Mouse (Mus musculus): ENCODE data around the gene Traf3ip3. TPM values are rescaled to one million over a fixed set of nuclear protein-coding genes. Genes with fewer than 3 reads are reported as not detected.

Traf3ip3 gene
- polyA plus RNA-seq, 1 experiment from 2014 or later = 3.2 TPM

- H3K4me3 ChIP-seq (ENCODE audit: low read depth, low read length) = no peak overlapping the region
- no peak for ATAC-seq
- no peak for TF ChIP-seq CTCF (IDR thresholded peaks at IDR 0.05; ENCODE audit: low read depth)
- H3K4me1 ChIP-seq (replicated peaks; ENCODE audit: control insufficient read depth, insufficient read depth, low read length) = peaks cover 11% of the 10 kb centered on the region; the same call in 1 of the 2 replicates
- H3K27ac ChIP-seq (ENCODE audit: low read depth, low read length) = no peak overlapping the region
- no peaks in the 10 kb centered on the region for H3K36me3 ChIP-seq (ENCODE audit: control insufficient read depth, insufficient read depth)
- no peak overlapping the region for H3K4me2 ChIP-seq (replicated peaks; ENCODE audit: low read depth)
- WGBS = 41% methylated on average over 7 of the region's 7 CpGs
- no peaks in the 10 kb centered on the region for H3K27me3 ChIP-seq (replicated peaks; ENCODE audit: control insufficient read depth, insufficient read depth, low read length)
- H3K9ac ChIP-seq (ENCODE audit: low read depth, low read length) = no peak overlapping the region
- no peaks in the 10 kb centered on the region for H3K9me3 ChIP-seq (ENCODE audit: control insufficient read depth)
Observed at GRCm38 (mm10) chr1:193151134-193151533, 50.4 kb downstream of the Traf3ip3 start.

GRCm38 (mm10) chr1:193149231-193149630, 52.3 kb downstream of the Traf3ip3 start:
- Histone ChIP-seq H3K9ac (ENCODE audit: low read depth, low read length) (no peak overlapping the region), H3K36me3 (ENCODE audit: control insufficient read depth, insufficient read depth) (no peaks in the 10 kb centered on the region), H3K4me3 (ENCODE audit: low read depth, low read length) (no peak overlapping the region), H3K4me1 (replicated peaks; ENCODE audit: control insufficient read depth, insufficient read depth, low read length) (peaks cover 7% of the 10 kb centered on the region; the same call in 1 of the 2 replicates), H3K27ac (ENCODE audit: low read depth, low read length) (no peak overlapping the region), H3K27me3 (replicated peaks; ENCODE audit: control insufficient read depth, insufficient read depth, low read length) (no peaks in the 10 kb centered on the region), H3K9me3 (ENCODE audit: control insufficient read depth) (no peaks in the 10 kb centered on the region), H3K4me2 (replicated peaks; ENCODE audit: low read depth) (no peak overlapping the region)
- 56% methylated on average over 3 of the region's 3 CpGs for WGBS
- ATAC-seq = no peak
- TF ChIP-seq CTCF (IDR thresholded peaks at IDR 0.05; ENCODE audit: low read depth) = no peak

- Histone ChIP-seq H3K4me2 (replicated peaks; ENCODE audit: low read depth) (no peak overlapping the region), H3K27ac (ENCODE audit: low read depth, low read length) (no peak overlapping the region)
- ATAC-seq = no peak
Observed at GRCm38 (mm10) chr1:193146416-193146815, 55.1 kb downstream of the Traf3ip3 start.

GRCm38 (mm10) chr1:193145101-193145500, 56.4 kb downstream of the Traf3ip3 start:
- H3K4me2 ChIP-seq (replicated peaks; ENCODE audit: low read depth) = no peak overlapping the region
- H3K4me1 ChIP-seq (replicated peaks; ENCODE audit: control insufficient read depth, insufficient read depth, low read length) = peaks cover 5% of the 10 kb centered on the region; the same call in 1 of the 2 replicates
- no peak overlapping the region for H3K4me3 ChIP-seq (ENCODE audit: low read depth, low read length)
- no peaks in the 10 kb centered on the region for H3K36me3 ChIP-seq (ENCODE audit: control insufficient read depth, insufficient read depth)
- 77% methylated on average over 4 of the region's 4 CpGs for WGBS
- no peak for TF ChIP-seq CTCF (IDR thresholded peaks at IDR 0.05; ENCODE audit: low read depth)
- H3K27me3 ChIP-seq (replicated peaks; ENCODE audit: control insufficient read depth, insufficient read depth, low read length) = no peaks in the 10 kb centered on the region
- no peak overlapping the region for H3K9ac ChIP-seq (ENCODE audit: low read depth, low read length)
- H3K27ac ChIP-seq (ENCODE audit: low read depth, low read length) = no peak overlapping the region
- no peak for ATAC-seq
- H3K9me3 ChIP-seq (ENCODE audit: control insufficient read depth) = no peaks in the 10 kb centered on the region

More at GRCm38 (mm10) chr1:193146416-193146815, 55.1 kb downstream of the Traf3ip3 start:
- no peak overlapping the region for H3K9ac ChIP-seq (ENCODE audit: low read depth, low read length)
- no peak for TF ChIP-seq CTCF (IDR thresholded peaks at IDR 0.05; ENCODE audit: low read depth)
- WGBS = 72% methylated on average over 1 of the region's 1 CpGs
- no peaks in the 10 kb centered on the region for H3K9me3 ChIP-seq (ENCODE audit: control insufficient read depth)
- H3K27me3 ChIP-seq (replicated peaks; ENCODE audit: control insufficient read depth, insufficient read depth, low read length) = no peaks in the 10 kb centered on the region
- peaks cover 5% of the 10 kb centered on the region; the same call in 1 of the 2 replicates for H3K4me1 ChIP-seq (replicated peaks; ENCODE audit: control insufficient read depth, insufficient read depth, low read length)
- H3K4me3 ChIP-seq (ENCODE audit: low read depth, low read length) = no peak overlapping the region
- H3K36me3 ChIP-seq (ENCODE audit: control insufficient read depth, insufficient read depth) = no peaks in the 10 kb centered on the region

- Histone ChIP-seq H3K4me2 (replicated peaks; ENCODE audit: low read depth) (no peak overlapping the region), H3K9me3 (ENCODE audit: control insufficient read depth) (no peaks in the 10 kb centered on the region), H3K27me3 (replicated peaks; ENCODE audit: control insufficient read depth, insufficient read depth, low read length) (no peaks in the 10 kb centered on the region), H3K4me1 (replicated peaks; ENCODE audit: control insufficient read depth, insufficient read depth, low read length) (no peaks in the 10 kb centered on the region; the same call in 1 of the 2 replicates), H3K4me3 (ENCODE audit: low read depth, low read length) (no peak overlapping the region), H3K36me3 (ENCODE audit: control insufficient read depth, insufficient read depth) (no peaks in the 10 kb centered on the region), H3K9ac (ENCODE audit: low read depth, low read length) (no peak overlapping the region), H3K27ac (ENCODE audit: low read depth, low read length) (no peak overlapping the region)
- no peak for TF ChIP-seq CTCF (IDR thresholded peaks at IDR 0.05; ENCODE audit: low read depth)
- no peak for ATAC-seq
- 92% methylated on average over 6 of the region's 6 CpGs for WGBS
Observed at GRCm38 (mm10) chr1:193144516-193144915, 57.0 kb downstream of the Traf3ip3 start.

GRCm38 (mm10) chr1:193142517-193143062, 58.9 kb downstream of the Traf3ip3 start:
- H3K27me3 ChIP-seq (replicated peaks; ENCODE audit: control insufficient read depth, insufficient read depth, low read length) = no peaks in the 10 kb centered on the region
- no peak for TF ChIP-seq CTCF (IDR thresholded peaks at IDR 0.05; ENCODE audit: low read depth)
- no peak for ATAC-seq
- H3K4me1 ChIP-seq (replicated peaks; ENCODE audit: control insufficient read depth, insufficient read depth, low read length) = no peaks in the 10 kb centered on the region
- no peaks in the 10 kb centered on the region for H3K36me3 ChIP-seq (ENCODE audit: control insufficient read depth, insufficient read depth)
- H3K4me3 ChIP-seq (ENCODE audit: low read depth, low read length) = no peak overlapping the region
- no peak overlapping the region for H3K9ac ChIP-seq (ENCODE audit: low read depth, low read length)
- H3K9me3 ChIP-seq (ENCODE audit: control insufficient read depth) = no peaks in the 10 kb centered on the region
- H3K27ac ChIP-seq (ENCODE audit: low read depth, low read length) = no peak overlapping the region
- WGBS = 88% methylated on average over 8 of the region's 8 CpGs
- H3K4me2 ChIP-seq (replicated peaks; ENCODE audit: low read depth) = no peak overlapping the region

Measured in intestine, postnatal 0 days (tissue).